Mouse (Mus musculus): ENCODE measurements at regions not wholly inside any gene's neighbourhood (a gene's known extent, or its start where the extent isn't known, plus 50 kb on each side); places are given as distances from the start of the nearest gene placed in this dataset.

DNA sequence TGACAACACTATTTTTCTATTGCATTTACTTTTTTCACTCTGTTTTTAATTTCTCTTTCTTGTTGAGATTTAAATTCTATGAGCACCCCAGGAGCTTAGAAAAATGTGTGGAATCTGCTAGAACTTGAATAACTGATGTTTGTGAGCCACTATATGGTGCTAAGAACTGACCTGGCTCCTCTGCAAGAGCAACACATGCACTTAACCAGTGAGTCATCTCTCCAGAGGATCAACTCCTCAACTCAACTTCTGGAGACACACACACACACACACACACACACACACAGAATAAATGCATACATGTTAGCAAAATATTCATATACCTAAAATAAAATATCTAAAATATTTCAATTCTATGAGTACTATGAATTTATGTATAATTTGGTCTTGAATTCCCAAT lies 285.0 kb upstream of the Gria1 start:
- no peak for TF ChIP-seq CTCF (IDR thresholded peaks at IDR 0.05; ENCODE audit: control insufficient read depth, insufficient read depth, insufficient read length)
- TF ChIP-seq MAX (IDR thresholded peaks at IDR 0.05): no peak
- no peak for TF ChIP-seq USF1 (IDR thresholded peaks at IDR 0.05; ENCODE audit: low read depth)
- no peak for TF ChIP-seq MYOG (IDR thresholded peaks at IDR 0.05; ENCODE audit: control insufficient read depth, extremely low read depth, insufficient read length)
- no peak for TF ChIP-seq MYOD1 (IDR thresholded peaks at IDR 0.05; ENCODE audit: control insufficient read depth, insufficient read length, low read depth)
- TF ChIP-seq CEBPB (IDR thresholded peaks at IDR 0.05; ENCODE audit: low read depth): no peak

All from C2C12 (cell line).